Mouse (Mus musculus) small intestine, adult 2 months (tissue): ENCODE measurements at regions not wholly inside any gene's neighbourhood (a gene's known extent, or its start where the extent isn't known, plus 50 kb on each side); places are given as distances from the start of the nearest gene placed in this dataset.

Source experiments
- CTCF ChIP-seq: fragments of 200-500 bp; IDR thresholded peaks from 2 replicates; pipeline ENCODE4 v1.5.1; 2012; ENCODE audit warnings: low read depth, mild to moderate bottlenecking, control low read depth, inconsistent platforms, low read length, moderate library complexity, mixed read lengths; ENCODE audit not compliant: insufficient replicate concordance, insufficient read length; ENCODE audit errors: extremely low read depth
- POLR2A ChIP-seq: fragments of 200-500 bp; IDR thresholded peaks from 2 replicates; pipeline ENCODE4 v1.6.1; 2012; ENCODE audit warnings: low read depth, mild to moderate bottlenecking, control low read depth, inconsistent platforms, low read length, moderate library complexity

DNA sequence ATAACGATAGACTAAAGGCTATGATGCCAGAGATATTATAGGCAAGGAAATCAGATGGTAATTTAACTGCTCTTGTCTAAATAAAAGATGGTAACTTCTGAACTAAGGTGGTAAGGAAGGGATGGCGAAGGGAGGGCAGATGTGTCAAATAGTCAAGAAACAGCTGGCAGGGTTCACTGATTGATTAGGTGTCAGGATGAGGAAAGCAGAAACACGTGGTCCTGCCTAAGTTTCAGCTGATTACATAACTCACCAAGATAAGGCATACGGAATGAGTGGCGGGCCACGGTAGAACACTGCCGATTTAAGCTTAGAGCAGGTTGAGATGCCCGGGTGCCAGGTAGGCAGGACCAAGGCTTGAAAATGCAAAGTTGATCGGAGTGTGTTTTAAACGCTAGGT, 143.2 kb downstream of the Gm45692 start:
- no peak for TF ChIP-seq CTCF
- no peak for TF ChIP-seq POLR2A
